Mouse (Mus musculus) myocyte (in vitro differentiated cells): ENCODE results near the gene Ddah1. TPM values are rescaled to one million over a fixed set of nuclear protein-coding genes. Genes with fewer than 3 reads are reported as not detected.

Experiments used
- H3K27me3 ChIP-seq: one replicate; pipeline ENCODE4 v1.6.1; 2011; ENCODE audit not compliant: control insufficient read depth, insufficient read depth, insufficient read length
- H3K36me3 ChIP-seq: one replicate; pipeline ENCODE4 v1.6.1; 2011; ENCODE audit not compliant: control insufficient read depth, insufficient read depth
- H3K4me2 ChIP-seq: one replicate; pipeline ENCODE4 v1.6.1; 2011; ENCODE audit warnings: low read depth, control low read depth
- H3K4me3 ChIP-seq: one replicate; pipeline ENCODE4 v1.5.1; 2011; ENCODE audit warnings: mild to moderate bottlenecking, control low read depth, moderate library complexity
- H3K79me2 ChIP-seq: one replicate; pipeline ENCODE4 v1.6.1; 2011; ENCODE audit not compliant: control insufficient read depth, insufficient read depth
- H3ac ChIP-seq: one replicate; pipeline ENCODE4 v1.6.1; 2011; ENCODE audit not compliant: control insufficient read depth, insufficient read length
- CEBPB ChIP-seq: IDR thresholded peaks from 2 replicates; pipeline ENCODE4 v1.6.1; 2011; ENCODE audit warnings: mild to moderate bottlenecking, moderate library complexity; ENCODE audit not compliant: poor library complexity, insufficient read depth, severe bottlenecking
- E2F4 ChIP-seq: IDR thresholded peaks from one replicate; pipeline ENCODE4 v1.6.1; 2011; ENCODE audit warnings: mild to moderate bottlenecking, control low read depth, moderate library complexity; ENCODE audit not compliant: insufficient read depth
- MAX ChIP-seq: IDR thresholded peaks from one replicate; pipeline ENCODE4 v1.6.1; 2011; ENCODE audit warnings: low read depth, mild to moderate bottlenecking, control low read depth
- MYOD1 ChIP-seq, 3 experiments: IDR thresholded peaks; one replicate each; pipeline ENCODE4 v1.6.1; 2011; ENCODE audit warnings: control low read depth in 2 of 3, low read depth in 2 of 3, mild to moderate bottlenecking in 2 of 3, moderate library complexity in 1 of 3; ENCODE audit not compliant: insufficient read length in 2 of 3, control insufficient read depth in 1 of 3
- MYOG ChIP-seq, 3 experiments: IDR thresholded peaks; one replicate each; pipeline ENCODE4 v1.6.1; 2011; ENCODE audit warnings: control low read depth in 2 of 3, low read depth in 2 of 3, mild to moderate bottlenecking in 2 of 3; ENCODE audit not compliant: insufficient read length in 2 of 3, control insufficient read depth in 1 of 3, insufficient read depth in 1 of 3
- POLR2A ChIP-seq: IDR thresholded peaks from one replicate; pipeline ENCODE4 v1.6.1; 2011; ENCODE audit warnings: low read depth, mild to moderate bottlenecking, control low read depth, moderate library complexity; ENCODE audit not compliant: insufficient read length
- POLR2AphosphoS2 ChIP-seq: IDR thresholded peaks from one replicate; pipeline ENCODE4 v1.6.1; 2011; ENCODE audit warnings: low read depth, control low read depth; ENCODE audit not compliant: insufficient read length
- REST ChIP-seq: IDR thresholded peaks from one replicate; pipeline ENCODE4 v1.6.1; 2011; ENCODE audit warnings: mild to moderate bottlenecking, control low read depth, moderate library complexity; ENCODE audit not compliant: insufficient read depth, insufficient read length
- SRF ChIP-seq: IDR thresholded peaks from one replicate; pipeline ENCODE4 v1.6.1; 2011; ENCODE audit warnings: low read depth; ENCODE audit not compliant: control insufficient read depth, insufficient read length
- TCF12 ChIP-seq: IDR thresholded peaks from one replicate; pipeline ENCODE4 v1.6.1; 2011; ENCODE audit warnings: mild to moderate bottlenecking, control low read depth; ENCODE audit not compliant: poor library complexity, insufficient read depth, severe bottlenecking
- TCF3 ChIP-seq: IDR thresholded peaks from one replicate; pipeline ENCODE4 v1.6.1; 2011; ENCODE audit warnings: low read depth, control low read depth; ENCODE audit not compliant: insufficient read length
- USF1 ChIP-seq: IDR thresholded peaks from one replicate; pipeline ENCODE4 v1.6.1; 2011; ENCODE audit warnings: low read depth, mild to moderate bottlenecking, control low read depth, moderate library complexity
- polyA plus RNA-seq: library from polyadenylated mRNA; unstranded; fragments of >200 nt; fragmentation: generic; extraction: Trizol; gene quantifications from one replicate; pipeline ENCODE4 v1.2.1, GENCODE M21; 2012; ENCODE audit warnings: missing spikeins

Ddah1 gene
- polyA plus RNA-seq, 1 experiment, result 7.4 TPM

DNA sequence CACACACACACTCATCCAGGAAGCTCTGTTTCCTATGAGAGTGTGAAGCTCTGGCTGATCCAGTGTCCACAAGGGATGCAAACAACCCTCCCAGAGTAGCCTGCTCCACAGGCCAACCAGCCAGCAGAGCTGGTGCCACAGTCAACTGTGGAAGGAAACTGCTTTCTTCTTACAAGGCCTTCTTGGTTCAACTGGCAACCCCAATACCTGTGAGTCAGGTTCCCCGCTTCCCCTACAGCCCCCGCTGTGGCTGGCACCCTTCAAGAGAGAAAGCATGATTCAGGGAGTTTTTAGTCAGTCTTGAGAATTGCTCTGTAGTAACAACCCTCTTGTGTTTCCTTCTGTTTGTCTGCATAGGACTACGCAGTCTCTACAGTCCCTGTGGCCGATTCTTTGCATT, 94.3 kb downstream of the Ddah1 start:
- no peak overlapping the region for H3K4me2 ChIP-seq
- H3K79me2 ChIP-seq, result no peaks in the 10 kb centered on the region
- no peaks in the 10 kb centered on the region for H3K36me3 ChIP-seq
- no peaks in the 10 kb centered on the region for H3K27me3 ChIP-seq
- TF ChIP-seq E2F4 (no peak), MAX (no peak), POLR2A (no peak), TCF12 (no peak), SRF (no peak), REST (no peak)
- no peak overlapping the region for H3K4me3 ChIP-seq
- H3ac ChIP-seq, result no peak overlapping the region

DNA sequence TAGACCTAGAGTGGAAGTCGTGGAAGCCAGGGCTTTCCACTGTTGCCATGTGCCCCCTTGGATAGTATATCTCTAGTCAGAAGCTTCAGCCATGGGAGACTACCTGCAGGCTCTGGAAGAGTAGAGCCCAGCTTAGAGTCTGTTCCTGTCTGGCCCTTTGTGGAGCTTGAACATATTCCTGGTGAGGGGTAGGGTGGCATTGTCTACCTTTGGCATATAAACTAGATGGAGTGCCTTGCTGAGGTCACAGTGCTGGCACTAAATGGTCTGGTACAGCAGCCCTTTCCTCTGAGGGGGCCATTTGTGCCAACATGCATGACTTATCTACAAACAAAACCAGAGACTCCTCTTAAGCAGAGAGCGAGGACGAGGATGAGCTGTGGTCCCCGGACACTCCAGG, 95.2 kb downstream of the Ddah1 start:
- Histone ChIP-seq H3K79me2 (no peaks in the 10 kb centered on the region), H3K36me3 (no peaks in the 10 kb centered on the region), H3K4me3 (no peak overlapping the region), H3K27me3 (no peaks in the 10 kb centered on the region), H3ac (no peak overlapping the region), H3K4me2 (no peak overlapping the region)
- TF ChIP-seq USF1 (no peak), TCF3 (no peak), POLR2A (no peak), MYOD1 (IDR thresholded peaks at IDR 0.05; ENCODE audit: control insufficient read depth in 1 of 3, insufficient read length in 2 of 3, low read depth in 2 of 3) (no peak), MAX (no peak), E2F4 (no peak), CEBPB (no peak), SRF (no peak), POLR2AphosphoS2 (no peak), MYOG (IDR thresholded peaks at IDR 0.05; ENCODE audit: control insufficient read depth in 1 of 3, insufficient read depth in 1 of 3, insufficient read length in 2 of 3, low read depth in 2 of 3) (no peak), TCF12 (no peak)

DNA sequence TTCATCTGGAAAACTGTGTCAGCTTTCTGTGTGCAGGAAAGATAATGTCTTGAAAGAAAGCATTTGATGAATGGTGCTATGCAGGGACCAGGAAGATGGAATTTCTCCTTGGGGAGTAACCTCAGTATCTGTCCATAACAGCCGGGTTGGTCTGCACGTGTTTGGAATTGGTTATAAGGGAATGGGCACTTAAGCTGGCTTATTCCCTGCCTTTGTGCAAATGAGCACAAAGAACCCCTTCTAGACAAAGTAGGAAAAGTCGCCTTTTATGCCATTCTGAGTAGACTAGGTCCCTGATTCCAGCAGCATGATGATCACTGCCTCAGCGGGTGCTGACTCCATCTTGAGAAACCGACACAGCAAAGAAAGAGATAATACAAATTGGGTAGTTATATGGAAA, 96.0 kb downstream of the Ddah1 start:
- no peak overlapping the region for H3K4me3 ChIP-seq
- H3K79me2 ChIP-seq, result no peaks in the 10 kb centered on the region
- H3K27me3 ChIP-seq, result no peaks in the 10 kb centered on the region
- no peak overlapping the region for H3K4me2 ChIP-seq
- TF ChIP-seq SRF (no peak), MAX (no peak), MYOD1 (IDR thresholded peaks at IDR 0.05; ENCODE audit: control insufficient read depth in 1 of 3, insufficient read length in 2 of 3, low read depth in 2 of 3) (no peak), E2F4 (no peak), CEBPB (no peak), MYOG (IDR thresholded peaks at IDR 0.05; ENCODE audit: control insufficient read depth in 1 of 3, insufficient read depth in 1 of 3, insufficient read length in 2 of 3, low read depth in 2 of 3) (no peak), TCF12 (no peak), POLR2A (no peak), USF1 (no peak), TCF3 (no peak), REST (no peak), POLR2AphosphoS2 (no peak)
- no peaks in the 10 kb centered on the region for H3K36me3 ChIP-seq
- no peak overlapping the region for H3ac ChIP-seq

DNA sequence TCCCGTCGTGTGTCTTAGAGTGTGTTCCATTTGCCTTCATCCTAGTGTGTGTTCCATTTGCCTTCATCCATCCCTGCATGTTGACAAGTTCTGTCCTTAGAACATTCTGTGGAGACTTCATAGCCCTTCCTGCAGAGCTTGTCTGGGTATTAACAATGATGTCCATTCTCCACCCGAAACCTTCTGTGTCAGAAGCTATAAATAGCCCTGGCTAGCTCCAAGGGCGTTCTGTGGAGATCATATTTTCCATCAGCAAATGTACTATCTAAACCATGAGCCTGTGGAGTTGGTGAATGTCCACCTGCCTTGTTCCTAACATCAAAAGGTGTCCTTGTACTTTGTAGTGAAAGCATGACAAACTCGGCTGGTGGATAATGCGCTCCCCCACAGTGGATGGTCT, 96.8 kb downstream of the Ddah1 start:
- no peak overlapping the region for H3K4me2 ChIP-seq
- no peaks in the 10 kb centered on the region for H3K27me3 ChIP-seq
- TF ChIP-seq SRF, result no peak
- no peak for TF ChIP-seq TCF12
- no peaks in the 10 kb centered on the region for H3K79me2 ChIP-seq
- no peak overlapping the region for H3ac ChIP-seq
- no peaks in the 10 kb centered on the region for H3K36me3 ChIP-seq
- H3K4me3 ChIP-seq, result no peak overlapping the region

DNA sequence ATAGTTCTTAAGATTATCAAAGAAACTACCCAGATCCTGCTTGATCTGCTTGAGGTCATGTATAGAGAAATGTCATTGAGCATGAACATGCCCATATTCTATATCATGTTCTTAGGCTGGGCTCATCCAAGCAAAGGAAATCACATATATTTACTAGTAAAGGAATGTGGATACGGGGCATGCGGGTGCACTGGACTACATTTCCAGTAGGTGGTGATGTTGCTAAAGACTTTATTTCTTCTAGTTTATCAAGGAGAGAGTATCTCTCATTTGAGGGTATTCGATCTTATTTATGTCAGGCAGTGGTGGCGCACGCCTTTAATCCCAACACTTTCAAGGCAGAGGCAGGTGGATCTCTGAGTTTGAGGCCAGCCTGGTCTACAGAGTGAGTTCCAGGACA, 99.9 kb downstream of the Ddah1 start:
- TF ChIP-seq TCF3 (no peak), TCF12 (no peak), POLR2AphosphoS2 (no peak), CEBPB (no peak), MYOD1 (IDR thresholded peaks at IDR 0.05; ENCODE audit: control insufficient read depth in 1 of 3, insufficient read length in 2 of 3, low read depth in 2 of 3) (no peak), MAX (no peak), POLR2A (no peak), USF1 (no peak), MYOG (IDR thresholded peaks at IDR 0.05; ENCODE audit: control insufficient read depth in 1 of 3, insufficient read depth in 1 of 3, insufficient read length in 2 of 3, low read depth in 2 of 3) (no peak), E2F4 (no peak), REST (no peak), SRF (no peak)
- no peak overlapping the region for H3K4me3 ChIP-seq

More for the DNA sequence above, 99.9 kb downstream of the Ddah1 start:
- no peak overlapping the region for H3ac ChIP-seq
- no peaks in the 10 kb centered on the region for H3K79me2 ChIP-seq
- H3K4me2 ChIP-seq, result no peak overlapping the region
- H3K36me3 ChIP-seq, result no peaks in the 10 kb centered on the region
- no peaks in the 10 kb centered on the region for H3K27me3 ChIP-seq
